Mouse (Mus musculus) kidney, adult 11 months (tissue): ENCODE data around the gene Snx11.
"Not testable (repeated sequence)": the region's sequence is repeated elsewhere in the genome, so short reads cannot be mapped to it uniquely, and the experiment has no call there.

Experiments
- DNase-seq: peaks from one replicate; pipeline ENCODE4 v3.0.0; 2022

The Snx11 gene

DNA sequence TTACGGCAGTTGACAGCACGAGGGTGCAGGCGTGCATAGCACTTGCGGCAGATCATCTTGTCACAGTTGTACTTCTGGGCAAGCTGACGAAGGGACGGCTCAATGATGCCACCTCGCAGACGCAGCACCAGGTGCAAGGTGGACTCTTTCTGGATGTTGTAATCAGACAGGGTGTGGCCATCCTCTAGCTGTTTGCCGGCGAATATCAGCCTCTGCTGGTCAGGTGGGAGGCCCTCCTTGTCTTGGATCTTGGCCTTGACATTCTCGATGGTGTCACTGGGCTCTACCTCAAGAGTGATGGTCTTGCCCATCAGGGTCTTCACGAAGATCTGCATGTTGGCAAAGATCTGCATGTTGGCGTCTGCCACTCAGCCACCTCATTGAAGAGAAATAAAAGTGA lies 18.1 kb upstream of the Snx11 start:
- no peak for DNase-seq

DNA sequence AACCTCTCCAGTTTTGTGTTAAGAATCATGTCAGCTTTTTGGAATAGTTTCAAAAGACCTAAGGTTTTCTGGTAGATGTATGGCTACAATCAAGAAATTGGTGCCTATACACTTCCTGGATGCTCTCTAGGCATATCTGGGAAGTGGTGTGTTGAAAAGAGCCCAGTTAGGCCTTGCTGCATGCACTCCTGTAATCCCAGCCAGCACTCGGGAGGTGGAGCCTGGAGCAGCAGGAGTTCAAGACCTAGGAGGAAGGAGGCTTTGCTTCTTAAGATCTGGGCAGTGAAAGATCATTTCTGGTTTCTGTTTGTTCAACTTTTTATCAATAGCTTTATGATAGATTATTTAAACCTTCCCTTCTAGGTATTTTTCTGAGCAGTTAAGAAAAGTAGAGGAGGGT lies 13.3 kb upstream of the Snx11 start:
- no peak for DNase-seq

DNA sequence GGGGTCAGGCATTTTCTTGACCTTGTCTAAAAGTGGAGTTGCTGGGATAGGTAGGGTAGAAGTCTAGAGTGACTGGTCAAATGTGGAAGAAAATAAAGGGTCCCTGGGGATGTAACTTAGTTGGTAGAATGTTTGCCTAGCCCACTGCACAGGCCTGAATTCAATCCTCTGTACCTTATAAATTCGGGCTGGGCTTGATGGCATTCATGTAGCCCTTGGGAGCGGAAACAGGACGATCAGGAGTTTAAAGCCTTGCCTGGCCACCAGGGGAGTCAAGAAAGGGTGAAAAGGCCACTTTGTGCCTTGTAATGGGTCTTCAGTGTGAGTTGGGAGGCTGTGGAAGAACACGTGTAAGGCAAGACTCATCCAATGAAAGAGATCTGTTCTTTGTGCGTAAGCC lies 12.6 kb upstream of the Snx11 start:
- no peak for DNase-seq

DNA sequence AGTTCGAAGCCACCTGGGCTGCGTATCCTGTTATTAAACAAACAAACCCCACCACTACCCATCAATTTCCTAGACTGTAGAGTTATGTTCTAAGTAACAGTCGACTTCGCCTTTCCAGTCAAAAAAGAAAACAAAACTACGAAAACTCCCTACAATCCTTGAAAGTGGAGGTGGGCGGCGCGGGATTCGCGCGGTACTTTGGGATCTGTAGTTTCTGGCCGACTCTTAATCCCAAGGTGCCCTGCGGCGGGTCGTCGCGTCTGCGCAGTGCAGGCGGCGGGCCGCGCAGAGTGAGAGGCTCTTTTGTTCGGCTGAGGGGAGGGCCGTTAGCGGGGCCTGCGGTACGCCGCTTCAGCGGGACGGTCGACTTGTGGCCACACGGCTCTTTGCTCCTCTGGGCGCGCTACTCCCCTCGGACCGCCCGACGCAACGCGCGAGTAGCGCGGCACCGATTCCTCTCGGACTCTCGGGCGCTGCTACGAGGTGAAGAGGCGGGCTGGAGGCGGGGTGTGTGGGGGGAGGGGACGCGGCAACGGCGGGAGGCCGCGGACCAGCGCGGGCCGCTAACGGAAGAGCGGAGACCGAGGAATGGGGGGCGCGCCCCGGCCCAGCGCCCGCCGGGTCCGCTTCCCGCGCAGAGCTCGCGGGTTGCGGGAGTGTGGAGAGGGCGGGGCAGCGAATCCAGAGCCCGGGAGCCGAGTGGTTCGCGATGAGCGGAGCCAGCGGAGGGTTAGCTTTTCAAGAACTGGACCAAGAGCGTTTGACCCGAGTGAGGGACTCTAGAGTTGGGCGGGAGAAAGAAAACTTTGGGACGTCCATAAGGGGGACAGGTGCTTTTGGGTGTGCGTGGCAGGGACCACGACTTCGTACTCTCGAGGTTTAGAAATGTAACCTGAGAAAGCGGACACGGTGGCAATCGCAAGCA lies 11.8 kb upstream of the Snx11 start, which contains the start of gene Cbx1:
Gene Cbx1, plus strand, starts transcription at position 257 of the 925 bp plus-strand sequence.
- DNase-seq = peak; percentile 92

DNA sequence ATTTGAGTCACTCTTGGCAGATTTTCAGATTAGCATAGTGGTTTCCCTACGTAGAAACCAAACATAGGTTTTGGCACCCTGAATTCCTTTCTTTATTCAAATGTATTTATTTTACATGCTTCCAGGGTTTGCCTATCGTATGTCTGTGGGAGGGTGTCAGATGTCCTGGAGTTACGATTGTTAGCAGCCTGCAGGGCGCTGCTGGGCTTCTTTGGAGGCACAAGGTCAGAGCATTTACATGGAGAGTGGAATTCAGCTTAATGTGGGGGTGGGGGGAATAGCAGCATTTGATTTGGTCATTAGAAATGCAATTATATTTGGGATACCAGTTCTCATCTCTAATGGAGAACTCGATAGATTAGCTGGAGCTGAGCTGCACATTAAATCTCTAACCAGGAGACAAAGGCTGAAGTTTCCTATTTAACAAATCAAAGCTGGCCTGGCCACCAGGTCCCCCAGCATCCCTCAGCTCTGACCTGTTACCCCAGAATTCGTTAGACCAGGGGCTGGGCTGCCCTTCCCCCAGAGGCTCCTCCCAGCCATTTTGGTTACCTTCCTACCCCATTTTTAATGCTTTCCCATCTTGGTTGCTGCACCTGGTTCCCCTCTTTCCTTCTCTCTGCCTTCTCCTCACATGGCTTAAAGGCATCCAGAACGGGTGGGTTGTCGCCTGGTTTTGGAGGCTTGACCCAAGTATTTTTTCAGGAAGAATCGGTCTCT lies 9.5 kb upstream of the Snx11 start:
- no peak for DNase-seq

DNA sequence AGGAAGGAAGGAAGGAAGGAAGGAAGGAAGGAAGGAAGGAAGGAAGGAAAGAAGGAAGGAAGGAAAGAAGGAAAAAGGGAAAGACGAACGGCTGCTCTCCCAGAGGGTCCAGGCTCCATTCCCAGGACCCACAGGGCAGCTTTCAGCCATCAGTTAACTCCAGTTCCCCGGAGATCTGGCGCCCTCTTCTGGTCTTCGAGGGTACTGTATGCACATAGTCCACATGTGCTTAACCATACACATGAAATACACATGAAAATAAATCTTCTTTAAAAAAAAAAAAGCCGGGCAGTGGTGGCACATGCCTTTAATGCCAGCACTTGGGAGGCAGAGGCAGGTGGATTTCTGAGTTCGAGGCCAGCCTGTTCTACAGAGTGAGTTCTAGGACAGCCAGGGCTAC lies 7.5 kb upstream of the Snx11 start:
- peak; percentile 48 for DNase-seq

DNA sequence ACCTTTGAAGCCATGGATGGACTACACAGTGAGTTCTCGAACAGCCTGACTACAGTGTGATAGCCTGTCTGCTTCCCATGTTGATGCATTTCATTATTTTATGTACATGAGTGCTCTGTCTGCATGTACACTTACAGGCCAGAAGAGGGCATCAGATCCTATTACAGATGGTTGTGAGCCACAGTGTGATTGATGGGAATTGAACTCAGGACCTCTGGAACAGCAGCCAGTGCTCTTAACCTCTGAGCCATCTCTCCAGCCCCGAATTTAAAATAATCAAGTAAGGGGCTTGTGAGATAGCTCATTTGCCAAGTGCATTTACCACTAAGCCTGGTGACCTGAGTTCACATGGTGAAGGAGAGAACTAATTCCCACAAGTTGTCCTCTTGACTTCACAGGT lies 4.1 kb upstream of the Snx11 start:
- no peak for DNase-seq

DNA sequence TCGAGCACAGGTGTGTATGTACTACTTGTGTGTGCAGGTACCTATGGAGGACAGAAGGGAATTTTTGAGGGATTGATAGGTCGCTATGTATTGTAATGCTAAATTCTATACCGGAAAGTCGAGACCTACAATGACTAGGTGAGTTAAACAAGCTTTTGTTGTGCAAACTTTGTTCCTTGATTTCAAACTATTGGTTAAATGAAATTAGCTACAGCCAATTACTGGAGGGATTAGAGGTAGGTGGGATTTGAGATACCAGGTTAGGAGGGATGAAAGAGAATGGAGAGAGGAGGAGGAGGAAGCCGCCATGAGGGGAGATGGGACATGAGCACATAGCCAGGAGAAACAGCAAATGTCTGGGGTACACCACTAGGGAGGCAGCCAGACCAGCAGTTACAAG lies 2.9 kb upstream of the Snx11 start:
- DNase-seq = no peak

DNA sequence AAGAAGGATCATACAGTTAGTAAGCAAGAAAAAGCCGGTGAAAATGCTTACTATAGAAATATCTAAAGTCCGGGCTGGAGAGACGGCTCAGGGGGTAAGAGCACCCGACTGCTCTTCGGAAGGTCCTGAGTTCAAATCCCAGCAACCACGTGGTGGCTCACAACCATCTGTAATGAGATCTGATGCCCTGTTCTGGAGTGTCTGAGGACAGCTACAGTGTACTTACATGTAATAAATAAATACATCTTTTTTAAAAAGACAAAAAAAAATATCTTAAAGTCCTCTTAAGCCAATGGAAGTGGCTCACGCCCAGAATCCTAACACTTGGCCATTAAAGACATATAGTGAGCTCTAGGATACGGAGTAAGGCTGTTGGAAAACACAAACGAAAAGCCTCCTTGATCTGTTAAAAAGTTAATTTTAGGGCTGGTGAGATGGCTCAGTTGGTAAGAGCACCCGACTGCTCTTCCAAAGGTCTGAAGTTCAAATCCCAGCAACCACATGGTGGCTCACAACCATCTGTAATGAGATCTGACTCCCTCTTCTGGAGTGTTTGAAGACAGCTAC lies 785 bp upstream of the Snx11 start:
- DNase-seq = not testable (repeated sequence)

DNA sequence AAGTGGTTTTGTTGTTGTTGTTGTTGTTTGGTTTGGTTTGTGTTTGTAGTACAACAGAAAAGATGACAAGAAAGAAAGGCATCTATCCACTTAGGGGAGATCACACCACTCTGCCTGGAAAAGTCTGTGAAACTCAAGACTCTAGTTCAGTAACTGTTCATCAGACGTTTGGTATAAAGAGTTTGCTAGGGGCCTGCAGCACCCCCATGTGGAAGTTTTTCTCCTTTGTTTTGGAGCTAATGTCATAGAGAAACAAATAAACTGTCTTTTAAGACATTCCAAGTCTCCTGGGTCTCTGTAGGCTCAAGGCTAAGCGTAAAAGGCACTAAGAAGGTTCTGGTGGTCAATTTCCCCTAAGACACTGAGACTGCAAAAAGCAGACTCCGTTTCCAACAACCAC lies 1.3 kb downstream of the Snx11 start:
- no peak for DNase-seq

DNA sequence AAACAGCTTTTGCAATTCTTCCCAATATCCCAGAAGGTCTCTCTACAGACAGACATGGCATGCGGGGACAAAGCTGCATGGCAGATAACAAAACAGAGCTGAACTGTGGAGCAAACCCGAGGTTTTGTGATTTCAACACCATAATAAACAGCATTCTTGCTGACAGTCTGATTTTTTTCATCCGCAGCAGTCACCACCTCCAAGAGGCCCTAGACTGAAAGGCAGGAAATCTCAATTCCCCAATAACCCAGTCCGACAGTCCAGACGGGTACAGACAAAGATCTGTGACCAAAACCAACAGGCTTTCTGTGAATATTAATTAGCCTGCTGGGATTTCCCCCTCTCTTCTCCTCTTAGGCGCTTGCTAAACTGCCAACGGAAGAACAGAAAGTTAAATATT lies 1.7 kb downstream of the Snx11 start:
- no peak for DNase-seq

DNA sequence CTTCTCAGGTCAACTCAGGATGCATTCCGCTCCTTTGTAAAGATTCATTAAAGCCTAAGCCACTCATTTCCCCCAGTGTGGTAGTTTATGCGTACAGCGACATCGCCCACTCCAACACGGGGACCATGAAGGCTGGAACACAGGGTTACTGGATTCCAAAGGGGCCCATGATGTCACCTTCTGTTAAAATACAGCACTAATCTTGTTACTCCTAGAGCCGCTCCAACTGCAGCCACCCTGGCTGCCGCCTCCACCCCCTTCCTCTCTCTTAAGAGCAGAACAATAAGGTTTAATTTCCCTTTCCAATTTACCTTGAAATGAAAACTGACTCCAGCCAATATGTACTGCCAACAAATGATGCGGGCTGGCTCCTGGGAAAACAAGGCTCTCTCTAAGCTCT lies 2.3 kb downstream of the Snx11 start:
- DNase-seq = no peak

DNA sequence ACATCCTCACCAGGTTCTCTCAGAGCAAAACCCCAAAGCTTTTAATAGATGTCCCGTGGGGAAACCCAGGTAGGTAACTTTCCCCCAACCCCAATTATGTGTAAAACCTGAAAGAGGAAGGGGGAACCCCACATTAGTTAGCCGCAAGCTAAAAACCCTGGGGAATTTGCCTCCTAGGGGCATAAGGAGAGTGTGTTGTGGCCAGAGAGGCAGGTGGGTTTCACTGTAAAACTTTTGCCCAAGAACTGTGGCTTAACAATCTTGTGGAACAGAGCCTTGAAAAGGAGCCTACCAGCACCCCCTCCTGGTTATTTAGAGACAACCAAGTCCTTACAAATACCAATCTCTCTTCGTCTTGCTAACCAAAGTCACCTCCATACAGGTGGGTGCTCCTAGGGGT lies 2.8 kb downstream of the Snx11 start:
- DNase-seq = no peak

DNA sequence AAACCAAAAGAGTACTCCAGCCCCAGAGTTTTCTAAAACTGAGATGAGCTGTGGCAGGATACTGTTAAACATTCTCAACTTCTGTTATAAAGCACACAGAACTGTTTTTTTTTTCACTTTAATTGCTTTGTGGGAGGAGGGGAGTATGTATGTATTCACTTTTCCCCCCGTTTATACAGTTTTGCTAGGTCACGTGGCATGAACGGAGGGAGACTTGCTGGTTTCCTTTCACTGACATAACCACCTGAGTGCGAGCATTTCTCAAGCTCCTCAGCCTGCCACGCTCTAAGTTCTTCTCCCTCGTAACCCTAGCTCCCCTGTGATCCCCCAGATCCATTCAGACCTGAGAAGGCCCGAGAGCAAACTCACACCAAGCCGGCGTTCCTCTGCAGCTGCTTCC lies 4.9 kb downstream of the Snx11 start:
- no peak for DNase-seq

DNA sequence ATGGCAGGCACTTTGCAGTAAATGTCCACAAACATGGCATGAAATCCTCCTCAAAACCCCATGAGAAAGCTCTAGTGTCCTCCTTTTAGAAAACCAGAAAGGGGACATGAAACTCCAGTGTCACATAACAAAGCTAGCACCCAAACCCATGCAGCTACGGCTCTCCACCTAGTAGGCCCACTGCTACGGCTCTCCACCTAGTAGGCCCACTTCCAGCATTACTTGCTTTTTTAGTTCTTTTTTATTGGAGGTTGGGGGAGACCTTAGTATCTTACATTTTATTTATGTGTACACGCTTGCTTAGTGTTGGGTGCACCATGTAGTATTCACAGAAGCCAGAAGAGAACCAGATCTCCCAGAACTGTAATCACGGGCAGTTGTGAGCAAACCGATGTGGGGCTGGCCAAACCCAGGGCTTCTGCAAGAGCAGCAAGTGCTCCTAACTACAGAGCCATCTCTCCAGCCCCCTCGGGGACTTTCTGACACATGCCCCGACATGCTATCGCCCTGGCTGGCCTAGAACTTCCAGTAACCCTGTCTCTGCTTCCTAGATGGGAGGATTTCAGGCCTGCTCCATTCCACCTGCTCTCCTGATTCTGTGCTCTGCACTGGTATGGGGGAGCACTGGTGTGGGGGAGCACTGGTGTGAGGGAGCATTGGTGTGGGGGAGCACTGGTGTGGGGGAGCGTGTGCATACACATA lies 5.9 kb downstream of the Snx11 start:
- no peak for DNase-seq

DNA sequence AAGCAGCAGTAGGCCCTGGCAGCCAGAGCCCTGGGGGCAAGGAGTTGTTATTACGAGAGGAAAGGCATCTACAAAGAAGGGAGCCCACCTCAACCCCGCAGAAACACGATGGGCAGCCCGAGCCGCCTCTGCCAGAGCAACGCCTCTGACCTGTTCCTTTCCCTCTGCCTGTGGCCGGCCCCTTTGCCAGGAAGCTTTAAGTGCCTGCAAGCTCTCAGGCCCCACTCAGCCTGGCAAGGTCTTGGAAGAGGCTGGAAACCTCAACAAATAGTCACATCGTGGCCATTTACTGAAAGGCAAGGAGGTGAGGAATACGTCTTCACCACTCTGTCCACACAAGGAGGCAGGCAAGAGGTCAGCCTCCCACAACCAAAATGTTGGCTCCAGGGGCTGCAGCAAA lies 9.1 kb downstream of the Snx11 start:
- DNase-seq = no peak

DNA sequence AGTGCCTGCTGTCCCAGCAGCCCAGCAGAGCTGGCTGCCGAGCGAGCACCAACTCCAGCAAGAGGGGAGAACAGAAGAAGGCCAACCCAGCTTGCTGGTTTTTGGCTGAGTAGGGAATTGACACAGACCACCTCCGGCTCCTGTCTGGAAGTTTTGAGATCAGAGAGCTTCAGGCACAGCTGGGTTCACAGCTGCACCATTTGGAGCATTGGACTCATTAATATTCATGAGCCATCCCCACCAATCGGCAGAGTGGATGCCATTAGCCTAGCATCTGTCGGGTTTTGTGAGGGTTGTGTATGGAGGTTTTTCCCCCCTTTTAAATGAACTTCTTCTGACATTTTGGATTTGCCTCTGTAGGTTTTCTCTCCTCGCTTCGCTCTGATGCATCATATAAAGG lies 10.3 kb downstream of the Snx11 start:
- no peak for DNase-seq

DNA sequence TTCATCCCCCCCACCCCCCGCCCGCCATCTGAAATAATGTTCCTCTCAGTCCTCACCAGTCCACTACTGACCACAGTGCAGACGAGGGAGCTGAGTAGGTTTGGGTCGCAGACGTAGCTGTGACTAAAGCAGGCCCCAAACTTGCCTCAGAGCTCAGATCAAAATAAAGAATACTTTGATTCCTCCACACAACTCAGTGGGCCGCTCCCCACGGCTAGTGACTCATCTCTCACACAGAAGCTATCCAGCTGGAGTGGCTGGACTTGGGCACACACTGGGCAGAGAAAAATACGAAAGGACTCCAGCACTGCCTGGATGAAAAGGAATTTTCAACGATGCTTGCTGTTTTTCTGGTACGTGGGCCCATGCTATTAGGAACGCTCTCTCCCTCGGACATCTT lies 10.8 kb downstream of the Snx11 start:
- no peak for DNase-seq

DNA sequence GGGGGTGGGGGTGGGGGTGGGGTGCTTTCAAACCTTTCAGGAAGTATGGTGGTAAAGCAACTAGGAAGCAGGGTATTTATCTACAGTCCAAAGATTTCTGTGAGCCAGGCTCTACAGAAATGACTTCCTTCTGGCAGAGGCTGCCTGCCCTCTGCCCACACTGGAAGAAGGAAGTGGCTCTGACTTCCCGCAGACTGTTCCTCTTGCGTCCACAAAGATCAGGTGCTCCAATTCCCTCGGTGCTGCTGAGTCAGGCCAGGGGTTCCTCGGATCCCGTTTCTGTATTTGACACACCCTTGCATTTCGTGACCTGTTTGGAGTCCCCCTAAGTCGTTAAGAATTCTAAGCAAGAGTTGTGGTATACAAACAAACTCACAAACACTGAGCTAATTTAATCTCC lies 11.7 kb downstream of the Snx11 start:
- DNase-seq = no peak

DNA sequence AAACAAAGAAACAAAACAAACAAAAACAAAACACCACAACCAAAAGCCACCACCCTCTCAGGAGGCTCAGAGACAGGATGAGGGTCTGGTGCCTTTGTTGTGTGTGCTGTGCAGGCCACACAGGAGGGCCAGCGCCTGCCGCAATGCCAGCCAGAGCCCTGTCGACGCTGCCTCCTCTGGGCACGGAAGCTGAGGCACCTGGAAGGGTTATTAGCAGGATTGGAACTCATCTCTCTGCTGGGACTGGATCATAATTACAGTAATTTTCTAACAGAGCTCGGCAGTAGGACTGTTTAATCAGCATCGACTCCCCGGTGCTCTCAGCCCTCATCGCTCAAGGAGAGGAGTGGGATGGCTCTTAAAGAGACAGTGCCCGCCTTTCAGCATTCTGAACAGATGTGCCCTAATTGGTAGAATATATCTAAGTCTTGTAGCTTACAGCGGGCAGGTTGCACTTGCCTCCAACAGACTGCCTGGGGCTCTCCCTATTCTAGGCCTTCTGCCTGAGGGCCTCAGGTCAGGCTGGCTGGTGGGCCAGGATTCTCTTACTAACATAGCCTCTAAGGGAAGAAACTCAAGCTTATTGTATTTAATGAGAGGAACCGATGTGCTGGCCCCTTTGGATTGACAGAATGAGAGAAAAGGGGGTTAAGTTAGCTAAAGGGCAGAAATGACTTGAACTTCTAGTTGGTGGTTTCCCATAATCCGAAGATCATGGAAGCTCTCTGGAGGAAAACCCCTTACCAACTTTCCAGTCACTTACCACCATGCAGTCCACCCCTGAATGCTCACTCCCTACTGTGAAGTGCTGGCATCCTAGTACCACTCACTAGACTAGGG lies 12.6 kb downstream of the Snx11 start:
- no peak for DNase-seq

DNA sequence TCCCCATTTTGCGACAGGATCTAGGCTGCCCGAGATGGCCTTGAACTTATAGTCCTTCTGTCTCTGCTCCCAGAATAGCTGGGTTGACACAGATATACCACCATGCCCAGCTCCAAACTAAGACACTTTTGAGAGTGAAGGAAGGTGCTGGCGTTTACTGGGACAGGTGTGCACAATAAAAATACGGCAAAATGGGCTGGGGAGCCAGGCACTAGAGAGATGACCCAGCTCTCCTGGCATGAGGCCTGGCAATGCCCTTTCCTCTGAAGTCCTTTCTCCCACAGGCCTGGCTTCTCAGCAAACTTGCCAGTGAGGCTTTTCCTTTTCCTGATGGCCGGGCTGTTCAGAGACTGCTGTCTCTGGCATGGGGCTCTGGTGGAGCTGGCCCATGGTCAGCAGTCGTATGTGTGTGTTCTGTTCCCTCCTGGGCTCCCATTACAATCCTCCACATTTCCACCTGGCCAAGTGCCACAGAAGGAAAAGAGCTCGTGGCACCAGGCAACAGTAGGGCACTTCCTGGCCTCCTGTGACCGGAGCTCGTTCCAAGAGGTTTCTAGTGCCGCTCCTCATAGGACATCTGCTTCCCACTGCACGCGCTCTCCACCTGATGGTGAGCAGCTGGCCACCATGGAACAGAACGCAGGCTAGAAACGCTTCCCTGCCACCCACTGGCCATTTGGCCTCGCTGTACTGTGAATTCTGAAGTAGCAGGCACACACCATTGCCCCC lies 14.5 kb downstream of the Snx11 start:
- DNase-seq = no peak

DNA sequence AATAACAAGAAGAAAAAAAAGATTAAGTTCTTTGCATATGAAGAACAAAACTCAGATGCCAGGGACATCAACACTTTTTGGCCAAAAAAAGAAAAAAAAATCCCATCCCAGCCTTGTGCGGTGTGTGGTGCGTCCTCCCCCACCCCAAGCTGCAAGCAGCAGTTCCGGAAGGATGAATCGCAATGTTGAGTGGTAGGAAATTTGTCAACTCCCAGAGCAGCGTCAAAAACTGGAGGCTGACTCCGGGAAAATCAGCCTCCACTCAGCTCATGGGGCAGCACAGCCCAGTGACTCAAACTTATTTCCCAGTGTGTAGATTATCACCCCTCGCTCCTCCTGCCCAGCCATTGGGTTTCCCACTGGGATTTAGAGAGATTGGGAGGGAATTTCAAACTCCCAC lies 15.4 kb downstream of the Snx11 start:
- DNase-seq = no peak
